Mouse (Mus musculus): Measurements from ENCODE around the gene Habp2.

Habp2 gene

GRCm38 (mm10) chr19:56286866-56287265 is at the start of gene Habp2:
Habp2 (plus strand) TSS chr19:56287137.
- no peak for DNase-seq (ENCODE audit: extremely low spot score)

DNA sequence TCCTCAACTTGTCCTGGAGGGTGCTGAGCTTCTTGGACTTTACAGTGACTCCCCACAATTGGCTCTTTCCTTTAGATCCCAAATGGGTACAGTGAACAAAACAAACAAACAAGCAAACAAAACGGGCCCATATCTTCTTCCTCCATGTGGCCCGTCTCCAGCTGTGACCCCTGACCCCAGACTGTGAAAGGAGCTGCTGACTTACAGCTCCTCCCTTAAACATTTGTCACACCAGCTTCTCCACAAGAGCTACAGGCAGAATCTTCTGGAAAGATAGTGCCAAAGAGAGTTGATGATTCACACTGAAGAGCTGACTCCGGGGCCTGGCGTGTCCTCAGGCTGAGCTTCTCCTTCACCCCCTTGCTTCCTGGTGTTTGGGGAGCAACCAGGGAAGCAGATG is 48.4 kb upstream of the Habp2 start:
- DNase-seq (ENCODE audit: extremely low spot score): no peak

DNA sequence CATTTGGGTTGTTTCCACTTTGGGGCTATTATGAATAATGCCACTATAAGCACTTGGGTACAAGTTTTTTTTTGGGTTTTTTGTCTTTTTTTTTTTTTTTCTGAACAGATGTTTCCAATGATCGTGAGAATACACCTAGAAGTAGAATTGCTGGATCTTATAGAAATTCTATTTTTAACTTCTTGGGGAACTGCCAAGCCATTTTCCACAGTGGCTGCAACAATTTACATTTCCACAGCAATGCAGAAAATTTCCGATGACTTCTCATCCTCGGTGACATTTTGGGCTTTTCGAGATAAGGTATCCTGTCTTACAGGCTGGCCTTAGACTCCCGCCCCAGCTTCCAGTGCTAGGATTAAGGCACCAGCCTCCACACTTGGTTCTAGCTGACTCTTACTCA is 41.7 kb upstream of the Habp2 start:
- no peak for DNase-seq (ENCODE audit: extremely low spot score)

GRCm38 (mm10) chr19:56252815-56253214 is 34.1 kb upstream of the Habp2 start:
- no peak for DNase-seq (ENCODE audit: extremely low spot score)

GRCm38 (mm10) chr19:56253271-56253670 is 33.7 kb upstream of the Habp2 start:
- no peak for DNase-seq (ENCODE audit: extremely low spot score)

- DNase-seq (ENCODE audit: extremely low spot score): peak; percentile 59
Measured at GRCm38 (mm10) chr19:56254751-56255150, 32.2 kb upstream of the Habp2 start.

GRCm38 (mm10) chr19:56255506-56255905 is 31.4 kb upstream of the Habp2 start:
- peak; percentile 67 for DNase-seq (ENCODE audit: extremely low spot score)

DNA sequence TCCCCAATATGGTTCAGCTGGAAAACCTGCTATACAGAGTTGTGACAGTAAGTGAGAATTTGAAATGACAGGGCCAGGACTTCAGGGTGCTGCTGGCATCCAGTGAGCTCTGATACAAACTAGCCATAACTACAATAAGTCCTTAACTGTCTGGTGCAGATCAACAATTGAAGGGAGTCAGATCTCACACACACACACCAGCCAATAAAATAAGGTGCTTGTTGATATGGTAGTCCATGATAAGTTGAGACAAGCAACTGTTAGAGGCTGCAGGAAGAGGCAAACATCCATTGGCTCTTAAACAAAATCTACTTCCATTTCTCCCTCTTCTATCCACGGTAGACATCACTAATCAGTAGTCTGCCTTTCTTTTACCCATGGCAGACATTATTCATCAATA is 30.7 kb upstream of the Habp2 start:
- DNase-seq (ENCODE audit: extremely low spot score): no peak

GRCm38 (mm10) chr19:56256741-56257140 is 30.2 kb upstream of the Habp2 start:
- DNase-seq (ENCODE audit: extremely low spot score): no peak

DNA sequence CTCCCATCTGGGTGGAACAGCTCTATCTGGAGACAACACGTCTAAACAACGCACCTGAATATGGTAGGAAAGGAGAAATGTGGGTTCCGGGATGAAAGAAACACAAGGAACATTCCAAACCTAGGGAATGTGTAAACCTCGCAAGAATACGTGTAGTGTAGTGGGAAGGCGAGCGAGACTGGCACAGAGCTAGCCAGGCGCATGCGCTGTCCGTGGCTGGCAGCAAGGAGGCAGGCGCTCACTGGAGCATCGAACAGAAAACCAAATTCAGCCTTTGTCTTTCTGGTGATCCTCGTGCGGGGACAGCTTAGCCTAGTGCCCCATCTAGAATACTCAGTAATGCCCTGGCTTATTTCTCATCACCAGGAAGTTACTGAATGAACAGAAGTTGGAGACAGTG is 23.2 kb upstream of the Habp2 start:
- no peak for DNase-seq (ENCODE audit: extremely low spot score)

GRCm38 (mm10) chr19:56264175-56264574 is 22.8 kb upstream of the Habp2 start:
- DNase-seq (ENCODE audit: extremely low spot score): no peak

DNA sequence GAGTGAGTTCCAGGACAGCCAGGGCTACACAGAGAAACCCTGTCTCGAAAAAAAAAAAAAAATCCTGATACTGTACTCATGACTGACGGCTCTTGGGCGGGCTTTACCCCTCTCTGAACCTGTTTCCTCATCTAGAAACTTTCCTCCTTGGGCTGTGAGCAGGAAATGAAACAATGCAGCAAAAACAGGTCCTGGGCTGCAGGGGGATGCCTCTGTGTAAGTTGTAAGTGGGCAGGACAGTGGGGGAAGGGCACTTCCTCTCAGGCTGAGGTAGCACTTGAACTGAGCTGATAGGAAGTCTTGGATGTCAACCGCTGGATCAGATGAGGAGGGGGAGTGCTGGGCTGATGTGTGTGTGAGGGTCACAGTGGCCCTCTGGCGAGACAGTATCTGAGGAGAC is 21.8 kb upstream of the Habp2 start:
- DNase-seq (ENCODE audit: extremely low spot score): no peak

- DNase-seq (ENCODE audit: extremely low spot score): no peak
Measured at GRCm38 (mm10) chr19:56272081-56272480, 14.9 kb upstream of the Habp2 start.

DNA sequence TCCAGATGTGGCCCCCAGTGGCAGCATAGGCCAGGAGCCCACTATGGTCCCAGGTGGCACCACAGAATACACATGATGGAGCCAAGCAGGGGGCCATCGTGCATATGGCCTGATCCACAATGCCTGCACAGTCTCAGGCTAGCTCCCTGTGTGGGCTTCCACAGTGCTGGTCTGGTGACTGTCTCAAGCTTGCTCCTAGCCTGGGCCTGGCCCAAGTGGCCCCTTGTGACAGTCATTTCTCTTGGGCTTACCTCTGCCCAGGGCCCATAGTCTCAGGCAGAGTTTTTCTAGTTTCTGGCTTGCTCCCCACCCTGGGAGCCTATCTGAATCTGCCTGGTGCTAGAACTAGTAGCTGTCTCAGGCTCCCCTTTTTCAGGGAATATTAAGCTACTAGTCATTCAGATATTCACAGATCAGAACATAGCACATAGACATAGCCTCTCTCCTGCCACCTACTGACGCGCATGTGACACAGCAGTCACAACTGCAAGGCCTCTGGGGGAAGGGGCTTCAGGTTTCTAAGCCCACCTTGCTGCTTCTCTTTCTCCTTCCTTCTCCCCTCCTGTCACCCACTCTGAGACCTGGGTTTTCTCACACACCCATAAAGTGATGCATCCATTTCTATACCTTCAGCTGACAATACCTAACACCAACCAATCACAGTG is 9.7 kb upstream of the Habp2 start:
- DNase-seq (ENCODE audit: extremely low spot score): no peak

GRCm38 (mm10) chr19:56277951-56278350 is 9.0 kb upstream of the Habp2 start:
- no peak for DNase-seq (ENCODE audit: extremely low spot score)

- no peak for DNase-seq (ENCODE audit: extremely low spot score)
Measured at GRCm38 (mm10) chr19:56278366-56278765, 8.6 kb upstream of the Habp2 start.

- no peak for DNase-seq (ENCODE audit: extremely low spot score)
Measured at GRCm38 (mm10) chr19:56285222-56285621, 1.7 kb upstream of the Habp2 start.

DNA sequence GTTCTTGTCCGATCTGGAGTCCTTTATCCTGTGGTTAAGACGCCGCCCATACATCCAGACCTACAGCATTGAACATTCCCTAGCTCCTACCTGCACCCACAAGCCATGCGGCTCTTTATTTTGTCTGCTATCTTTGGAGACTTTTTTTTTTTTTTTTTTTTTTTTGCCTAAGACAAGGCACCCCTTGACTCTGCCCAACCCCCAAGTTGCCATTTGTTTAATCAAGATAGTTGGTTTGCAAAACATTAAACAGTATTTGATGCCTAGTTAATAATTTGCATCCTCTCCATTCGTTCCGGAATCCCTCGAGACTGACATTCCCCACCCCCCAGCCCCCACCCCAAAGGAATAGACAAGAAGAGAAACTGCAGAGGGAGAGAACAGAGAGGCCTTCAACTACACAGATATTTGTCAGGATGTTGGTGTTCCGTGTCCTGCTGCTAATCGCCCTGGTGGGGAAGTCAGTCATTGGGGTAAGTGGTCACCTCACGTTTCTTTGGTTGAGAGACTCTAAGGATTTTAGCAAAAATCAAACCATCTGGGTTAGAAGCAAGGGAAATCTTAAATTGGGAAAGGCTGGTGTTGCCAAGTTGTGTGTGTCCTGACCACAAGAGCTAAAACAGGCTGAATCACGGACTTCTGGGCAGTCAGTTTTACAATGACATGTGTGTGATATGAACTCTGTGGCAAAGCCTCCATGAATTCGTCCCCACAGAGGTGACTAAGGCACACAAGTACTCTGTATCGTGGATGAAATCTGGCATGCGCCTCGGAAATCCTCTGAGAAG is 837 bp downstream of the Habp2 start:
- DNase-seq (ENCODE audit: extremely low spot score): no peak

GRCm38 (mm10) chr19:56288436-56288835 is 1.5 kb downstream of the Habp2 start:
- no peak for DNase-seq (ENCODE audit: extremely low spot score)

DNA sequence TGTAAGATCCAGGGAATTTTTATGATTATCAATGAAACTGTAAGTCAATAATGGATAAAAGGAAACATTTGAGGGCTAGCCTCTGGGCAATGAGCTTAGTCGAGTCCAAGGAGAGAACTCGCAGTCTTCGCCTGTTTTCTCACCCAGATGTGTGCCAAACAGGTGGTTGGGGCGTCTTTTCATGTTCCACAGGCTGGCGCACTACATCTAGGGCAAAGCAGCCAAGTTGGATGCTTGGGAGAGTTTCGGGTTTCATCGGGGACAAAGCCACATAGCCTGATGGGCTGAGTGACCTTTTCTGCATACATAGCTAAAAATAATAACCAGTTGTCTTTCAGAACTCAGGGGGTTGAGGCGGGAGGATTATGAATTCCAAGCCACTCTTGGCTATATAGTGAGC is 2.7 kb downstream of the Habp2 start:
- no peak for DNase-seq (ENCODE audit: extremely low spot score)

DNA sequence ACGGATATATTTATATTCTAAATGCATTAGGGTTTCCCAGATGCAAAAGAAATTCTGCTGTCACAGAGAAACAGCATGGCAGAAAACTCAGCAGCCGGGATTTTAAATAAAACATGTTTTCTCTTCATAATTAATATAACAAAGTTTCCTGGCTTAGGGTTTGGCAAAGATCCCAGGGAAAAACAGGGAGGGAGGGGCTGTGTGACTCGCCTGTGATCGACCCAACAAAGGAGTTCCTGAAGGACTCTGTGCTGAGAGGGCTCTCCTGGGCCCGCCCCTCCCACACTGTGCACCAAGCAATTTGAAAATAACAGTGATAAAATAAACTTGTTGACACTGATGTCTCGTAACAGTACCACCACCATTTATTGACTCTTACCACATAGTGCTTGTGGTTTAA is 5.0 kb downstream of the Habp2 start:
- DNase-seq (ENCODE audit: extremely low spot score): no peak

DNA sequence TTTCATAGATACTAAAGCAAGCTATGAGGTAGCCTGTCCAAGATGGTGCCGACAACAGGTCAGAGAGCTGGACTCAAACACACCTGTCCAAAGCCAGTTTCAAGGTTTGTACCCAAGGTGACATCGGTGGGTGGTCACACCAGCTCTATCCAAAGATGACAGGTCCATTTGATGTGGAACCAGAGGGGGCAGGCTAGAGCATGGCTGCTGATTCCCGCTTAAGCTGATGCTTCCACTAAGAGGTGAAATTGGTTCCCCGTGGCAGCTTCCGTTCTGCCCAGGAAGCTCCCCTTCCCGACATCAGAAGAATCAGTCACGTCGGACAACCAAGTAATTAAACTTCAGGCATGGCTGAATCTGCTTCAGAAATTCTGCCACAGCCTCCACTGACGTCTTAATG is 5.4 kb downstream of the Habp2 start:
- no peak for DNase-seq (ENCODE audit: extremely low spot score)

- DNase-seq (ENCODE audit: extremely low spot score): peak; percentile 54
Measured at GRCm38 (mm10) chr19:56294654-56295399, 7.9 kb downstream of the Habp2 start.

Measured in embryo, embryonic 9.5 days (tissue).